Mouse (Mus musculus) brain, embryonic 14.5 days (tissue): Measurements from ENCODE around the gene Atrnl1.

Experiments
- CTCF ChIP-seq: fragments of 200-500 bp; IDR thresholded peaks from 2 replicates; pipeline ENCODE4 v1.5.1; 2012; ENCODE audit warnings: inconsistent platforms, mild to moderate bottlenecking, moderate library complexity, borderline replicate concordance; ENCODE audit not compliant: insufficient read depth, insufficient read length; ENCODE audit errors: extremely low read depth
- POLR2A ChIP-seq: fragments of 200-500 bp; IDR thresholded peaks from 2 replicates; pipeline ENCODE4 v1.6.1; 2012; ENCODE audit warnings: mild to moderate bottlenecking, inconsistent platforms, borderline replicate concordance; ENCODE audit not compliant: poor library complexity, insufficient read depth, insufficient read length, severe bottlenecking; ENCODE audit errors: extremely low read depth

- no peak for TF ChIP-seq CTCF
- TF ChIP-seq POLR2A: no peak
These were observed 384.2 kb downstream of the Atrnl1 start for GRCm38 (mm10) chr19:57995015-57995414.
